Mouse (Mus musculus): ENCODE data around the gene Lpp. TPM values are rescaled to one million over a fixed set of nuclear protein-coding genes. Genes with fewer than 3 reads are reported as not detected.

Lpp gene
- polyA plus RNA-seq, 1 experiment from 2014 or later = 42.6 TPM

- Histone ChIP-seq H3K27me3 (ENCODE audit: control insufficient read depth, insufficient read depth, low read length) (no peaks in the 10 kb centered on the region), H3K9ac (ENCODE audit: low read length) (no peak overlapping the region), H3K27ac (ENCODE audit: low read length) (no peak overlapping the region), H3K4me2 (ENCODE audit: low read depth, low read length) (no peak overlapping the region), H3K4me1 (ENCODE audit: control insufficient read depth, insufficient read depth, low read length) (peaks cover 17% of the 10 kb centered on the region), H3K9me3 (replicated peaks; ENCODE audit: control insufficient read depth, low read length) (peaks cover 10% of the 10 kb centered on the region), H3K4me3 (ENCODE audit: low read length) (no peak overlapping the region), H3K36me3 (ENCODE audit: control insufficient read depth, insufficient read depth) (peaks cover 7% of the 10 kb centered on the region; the same call in 1 of the 2 replicates)
- ATAC-seq (replicated peaks; ENCODE audit: extremely low read depth, insufficient read depth, low FRiP score) = no peak
- 51% methylated on average over 5 of the region's 5 CpGs for WGBS
Observed at GRCm38 (mm10) chr16:24951909-24952308, 558.6 kb downstream of the Lpp start.

DNA sequence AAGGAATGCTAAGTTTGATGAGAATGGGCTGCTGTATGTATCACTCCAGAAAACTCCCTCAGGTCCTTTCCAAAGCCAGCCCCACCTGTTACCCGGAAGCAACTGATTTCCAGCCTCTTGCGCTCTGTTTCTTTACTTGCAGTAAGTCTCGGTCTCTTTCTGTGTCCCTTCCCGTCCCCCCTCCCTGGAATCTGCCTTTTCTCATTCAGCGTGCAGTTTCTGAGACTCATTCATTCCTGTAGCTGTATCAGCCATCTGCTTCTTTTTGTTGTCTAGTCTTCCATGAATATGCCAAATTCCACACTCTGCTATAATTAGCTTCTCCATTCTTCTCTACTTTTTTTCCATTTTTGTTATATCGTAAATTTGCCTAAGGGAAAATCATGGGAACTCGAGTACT, 561.7 kb downstream of the Lpp start:
- WGBS = 83% methylated on average over 7 of the region's 7 CpGs
- no peak for ATAC-seq (replicated peaks; ENCODE audit: extremely low read depth, insufficient read depth, low FRiP score)
- no peaks in the 10 kb centered on the region for H3K27me3 ChIP-seq (ENCODE audit: control insufficient read depth, insufficient read depth, low read length)
- no peak overlapping the region for H3K27ac ChIP-seq (ENCODE audit: low read length)
- H3K4me2 ChIP-seq (ENCODE audit: low read depth, low read length) = no peak overlapping the region
- H3K4me3 ChIP-seq (ENCODE audit: low read length) = no peak overlapping the region
- no peak overlapping the region for H3K9ac ChIP-seq (ENCODE audit: low read length)
- H3K36me3 ChIP-seq (ENCODE audit: control insufficient read depth, insufficient read depth) = peaks cover 7% of the 10 kb centered on the region; the same call in 1 of the 2 replicates
- H3K9me3 ChIP-seq (replicated peaks; ENCODE audit: control insufficient read depth, low read length) = peaks cover 10% of the 10 kb centered on the region
- H3K4me1 ChIP-seq (ENCODE audit: control insufficient read depth, insufficient read depth, low read length) = peaks cover 5% of the 10 kb centered on the region

DNA sequence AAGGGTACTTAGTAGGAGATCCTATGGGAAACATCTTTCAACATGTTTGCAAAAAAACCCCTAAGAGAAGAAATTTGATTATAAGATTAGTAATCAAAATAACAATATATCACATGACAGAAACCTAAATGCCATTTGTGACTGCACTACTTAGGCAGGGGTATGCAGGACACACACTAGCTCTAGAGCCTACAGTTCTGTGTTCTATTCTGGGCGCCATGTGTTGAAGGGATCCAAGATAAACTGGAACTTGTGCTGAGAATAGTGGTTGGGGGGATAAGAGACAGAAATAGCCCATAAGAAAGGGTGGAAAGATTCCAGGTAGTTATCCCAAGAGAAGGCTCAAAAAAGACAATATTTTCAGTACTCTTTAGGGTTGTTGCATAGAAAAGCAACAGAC, 565.4 kb downstream of the Lpp start:
- Histone ChIP-seq H3K36me3 (ENCODE audit: control insufficient read depth, insufficient read depth) (peaks cover 7% of the 10 kb centered on the region; the same call in 1 of the 2 replicates), H3K9me3 (replicated peaks; ENCODE audit: control insufficient read depth, low read length) (peaks cover 10% of the 10 kb centered on the region), H3K4me3 (ENCODE audit: low read length) (no peak overlapping the region), H3K4me1 (ENCODE audit: control insufficient read depth, insufficient read depth, low read length) (peaks cover 15% of the 10 kb centered on the region), H3K27me3 (ENCODE audit: control insufficient read depth, insufficient read depth, low read length) (no peaks in the 10 kb centered on the region), H3K4me2 (ENCODE audit: low read depth, low read length) (no peak overlapping the region), H3K9ac (ENCODE audit: low read length) (no peak overlapping the region), H3K27ac (ENCODE audit: low read length) (peak overlapping the region; percentile 91)
- 43% methylated on average over 1 of the region's 1 CpGs for WGBS
- peak; percentile 92 for ATAC-seq (replicated peaks; ENCODE audit: extremely low read depth, insufficient read depth, low FRiP score)

DNA sequence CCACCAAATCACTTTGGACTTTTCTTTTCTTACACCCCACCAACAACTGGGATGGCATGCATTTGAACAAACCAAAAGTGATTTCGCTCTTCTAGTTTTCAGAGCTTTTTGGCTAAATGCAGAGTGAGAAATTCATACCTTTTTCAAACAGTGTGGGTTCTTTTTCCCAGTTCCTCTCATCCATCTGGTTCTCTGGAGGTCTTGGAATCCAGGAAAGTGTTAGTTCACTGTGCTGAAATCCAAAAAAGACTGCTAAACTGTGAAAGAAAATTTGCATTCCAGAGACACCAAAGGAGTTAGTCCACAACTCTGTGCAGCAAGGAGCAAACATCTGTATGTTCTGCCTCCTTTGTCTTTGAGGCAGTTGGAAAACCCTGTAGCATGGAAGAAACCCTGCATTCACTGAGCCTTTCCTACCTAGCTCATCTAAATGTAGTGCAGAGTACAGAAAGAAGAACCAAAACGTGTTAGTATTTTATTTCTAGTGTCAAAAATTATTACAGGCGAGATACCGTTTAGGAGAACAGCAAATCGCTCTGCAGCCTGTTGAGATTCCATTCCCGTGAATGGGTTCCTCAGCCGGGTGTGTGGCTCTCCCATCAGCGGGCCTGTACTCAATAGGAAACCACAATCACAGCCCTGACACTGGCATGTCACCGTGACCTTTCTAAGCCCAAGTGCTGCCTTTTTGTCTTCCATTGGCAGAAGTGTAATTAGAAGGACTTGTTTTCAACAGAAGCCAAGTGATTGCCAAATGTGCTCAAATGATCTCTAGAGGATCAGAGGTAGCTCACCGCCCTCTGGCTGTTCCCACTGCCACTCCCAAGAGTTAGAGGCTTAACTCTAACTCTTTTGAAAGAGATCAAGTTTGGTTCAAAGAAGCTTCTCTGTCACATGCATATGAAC, 567.8 kb downstream of the Lpp start:
- Histone ChIP-seq H3K36me3 (ENCODE audit: control insufficient read depth, insufficient read depth) (0 out of 2 replicates have a peak, but pooled peaks cover 3% of the 10 kb centered on the region), H3K9ac (ENCODE audit: low read length) (no peak overlapping the region), H3K9me3 (replicated peaks; ENCODE audit: control insufficient read depth, low read length) (peaks cover 5% of the 10 kb centered on the region), H3K27ac (ENCODE audit: low read length) (peak overlapping the region; percentile 30), H3K27me3 (ENCODE audit: control insufficient read depth, insufficient read depth, low read length) (no peaks in the 10 kb centered on the region), H3K4me3 (ENCODE audit: low read length) (no peak overlapping the region), H3K4me2 (ENCODE audit: low read depth, low read length) (no peak overlapping the region), H3K4me1 (ENCODE audit: control insufficient read depth, insufficient read depth, low read length) (peaks cover 20% of the 10 kb centered on the region)
- no peak for ATAC-seq (replicated peaks; ENCODE audit: extremely low read depth, insufficient read depth, low FRiP score)
- 51% methylated on average over 10 of the region's 10 CpGs for WGBS

DNA sequence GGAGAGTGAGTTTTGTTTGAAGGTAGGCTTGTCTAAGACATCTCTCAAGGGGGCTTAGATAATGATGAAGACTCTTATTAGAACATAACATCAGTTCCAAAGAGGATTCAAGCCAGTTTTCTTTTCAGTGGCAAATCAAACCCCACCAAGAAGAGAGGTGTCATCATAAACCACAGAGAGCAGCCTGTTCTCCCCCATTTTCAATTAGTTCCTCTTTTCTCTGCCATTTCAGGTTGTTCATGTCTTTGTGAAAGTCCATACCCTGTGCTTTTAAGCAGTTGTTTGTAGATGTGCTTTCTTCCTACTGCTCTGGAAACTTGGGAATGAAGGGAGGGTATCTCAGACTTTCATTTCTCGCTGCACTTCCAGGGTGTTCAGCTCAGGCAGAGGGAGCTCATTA, 571.0 kb downstream of the Lpp start:
- Histone ChIP-seq H3K27ac (ENCODE audit: low read length) (no peak overlapping the region), H3K36me3 (ENCODE audit: control insufficient read depth, insufficient read depth) (no peaks in the 10 kb centered on the region), H3K9ac (ENCODE audit: low read length) (no peak overlapping the region), H3K4me1 (ENCODE audit: control insufficient read depth, insufficient read depth, low read length) (peaks cover 15% of the 10 kb centered on the region), H3K4me3 (ENCODE audit: low read length) (no peak overlapping the region), H3K27me3 (ENCODE audit: control insufficient read depth, insufficient read depth, low read length) (no peaks in the 10 kb centered on the region), H3K4me2 (ENCODE audit: low read depth, low read length) (no peak overlapping the region), H3K9me3 (replicated peaks; ENCODE audit: control insufficient read depth, low read length) (no peaks in the 10 kb centered on the region)
- WGBS = 77% methylated on average over 1 of the region's 1 CpGs
- ATAC-seq (replicated peaks; ENCODE audit: extremely low read depth, insufficient read depth, low FRiP score) = no peak

- peaks cover 15% of the 10 kb centered on the region for H3K4me1 ChIP-seq (ENCODE audit: control insufficient read depth, insufficient read depth, low read length)
- no peaks in the 10 kb centered on the region for H3K36me3 ChIP-seq (ENCODE audit: control insufficient read depth, insufficient read depth)
- WGBS = 53% methylated on average over 4 of the region's 4 CpGs
- no peaks in the 10 kb centered on the region for H3K9me3 ChIP-seq (replicated peaks; ENCODE audit: control insufficient read depth, low read length)
- no peak for ATAC-seq (replicated peaks; ENCODE audit: extremely low read depth, insufficient read depth, low FRiP score)
- no peak overlapping the region for H3K27ac ChIP-seq (ENCODE audit: low read length)
- no peak overlapping the region for H3K4me3 ChIP-seq (ENCODE audit: low read length)
- H3K4me2 ChIP-seq (ENCODE audit: low read depth, low read length) = no peak overlapping the region
- H3K9ac ChIP-seq (ENCODE audit: low read length) = no peak overlapping the region
- no peaks in the 10 kb centered on the region for H3K27me3 ChIP-seq (ENCODE audit: control insufficient read depth, insufficient read depth, low read length)
Observed at GRCm38 (mm10) chr16:24965091-24965490, 571.8 kb downstream of the Lpp start.

DNA sequence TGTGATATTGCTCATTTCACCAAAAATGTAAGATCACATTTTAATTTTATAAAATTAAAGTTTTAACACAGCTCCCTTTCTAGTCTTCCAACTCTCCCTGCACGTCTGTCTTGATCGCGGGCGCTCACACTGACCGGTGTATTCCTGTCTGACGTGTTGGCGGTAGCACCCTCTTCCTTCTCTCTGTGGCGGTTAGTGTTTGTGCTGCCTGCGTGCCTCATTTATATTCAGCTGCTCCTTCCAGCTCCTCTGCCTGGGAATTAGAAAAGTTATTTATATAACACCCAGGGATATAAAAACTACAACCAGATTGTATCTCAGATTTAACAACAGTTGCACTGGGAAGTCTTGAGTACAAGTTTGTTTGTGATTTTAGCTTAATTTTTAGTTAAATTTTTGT, 573.2 kb downstream of the Lpp start:
- Histone ChIP-seq H3K27ac (ENCODE audit: low read length) (no peak overlapping the region), H3K9ac (ENCODE audit: low read length) (no peak overlapping the region), H3K4me1 (ENCODE audit: control insufficient read depth, insufficient read depth, low read length) (peaks cover 9% of the 10 kb centered on the region), H3K27me3 (ENCODE audit: control insufficient read depth, insufficient read depth, low read length) (no peaks in the 10 kb centered on the region), H3K36me3 (ENCODE audit: control insufficient read depth, insufficient read depth) (no peaks in the 10 kb centered on the region), H3K4me3 (ENCODE audit: low read length) (no peak overlapping the region), H3K4me2 (ENCODE audit: low read depth, low read length) (no peak overlapping the region), H3K9me3 (replicated peaks; ENCODE audit: control insufficient read depth, low read length) (no peaks in the 10 kb centered on the region)
- ATAC-seq (replicated peaks; ENCODE audit: extremely low read depth, insufficient read depth, low FRiP score) = no peak
- WGBS = 88% methylated on average over 9 of the region's 9 CpGs

- H3K4me1 ChIP-seq (ENCODE audit: control insufficient read depth, insufficient read depth, low read length) = peaks cover 16% of the 10 kb centered on the region
- 63% methylated on average over 5 of the region's 5 CpGs for WGBS
- no peak overlapping the region for H3K4me3 ChIP-seq (ENCODE audit: low read length)
- H3K27me3 ChIP-seq (ENCODE audit: control insufficient read depth, insufficient read depth, low read length) = no peaks in the 10 kb centered on the region
- ATAC-seq (replicated peaks; ENCODE audit: extremely low read depth, insufficient read depth, low FRiP score) = no peak
- H3K36me3 ChIP-seq (ENCODE audit: control insufficient read depth, insufficient read depth) = peaks cover 12% of the 10 kb centered on the region; the same call in 1 of the 2 replicates
- H3K9ac ChIP-seq (ENCODE audit: low read length) = no peak overlapping the region; the same call in 1 of the 2 replicates
- peak overlapping the region; percentile 28; the same call in 1 of the 2 replicates for H3K4me2 ChIP-seq (ENCODE audit: low read depth, low read length)
- H3K27ac ChIP-seq (ENCODE audit: low read length) = peak overlapping the region; percentile 76
- no peaks in the 10 kb centered on the region for H3K9me3 ChIP-seq (replicated peaks; ENCODE audit: control insufficient read depth, low read length)
Observed at GRCm38 (mm10) chr16:24973009-24973631, 579.8 kb downstream of the Lpp start.

GRCm38 (mm10) chr16:24977771-24978170, 584.5 kb downstream of the Lpp start:
- peaks cover 16% of the 10 kb centered on the region for H3K36me3 ChIP-seq (ENCODE audit: control insufficient read depth, insufficient read depth)
- no peak for ATAC-seq (replicated peaks; ENCODE audit: extremely low read depth, insufficient read depth, low FRiP score)
- H3K4me1 ChIP-seq (ENCODE audit: control insufficient read depth, insufficient read depth, low read length) = peaks cover 13% of the 10 kb centered on the region
- no peak overlapping the region for H3K4me2 ChIP-seq (ENCODE audit: low read depth, low read length)
- H3K27ac ChIP-seq (ENCODE audit: low read length) = no peak overlapping the region
- H3K4me3 ChIP-seq (ENCODE audit: low read length) = no peak overlapping the region
- 92% methylated on average over 1 of the region's 1 CpGs for WGBS
- H3K27me3 ChIP-seq (ENCODE audit: control insufficient read depth, insufficient read depth, low read length) = no peaks in the 10 kb centered on the region
- H3K9ac ChIP-seq (ENCODE audit: low read length) = no peak overlapping the region
- no peaks in the 10 kb centered on the region for H3K9me3 ChIP-seq (replicated peaks; ENCODE audit: control insufficient read depth, low read length)
